Mouse (Mus musculus): ENCODE results near the gene Olfr1259. TPM values are rescaled to one million over a fixed set of nuclear protein-coding genes. Genes with fewer than 3 reads are reported as not detected.

Olfr1259 gene
- total RNA-seq (2023), result not detected

DNA sequence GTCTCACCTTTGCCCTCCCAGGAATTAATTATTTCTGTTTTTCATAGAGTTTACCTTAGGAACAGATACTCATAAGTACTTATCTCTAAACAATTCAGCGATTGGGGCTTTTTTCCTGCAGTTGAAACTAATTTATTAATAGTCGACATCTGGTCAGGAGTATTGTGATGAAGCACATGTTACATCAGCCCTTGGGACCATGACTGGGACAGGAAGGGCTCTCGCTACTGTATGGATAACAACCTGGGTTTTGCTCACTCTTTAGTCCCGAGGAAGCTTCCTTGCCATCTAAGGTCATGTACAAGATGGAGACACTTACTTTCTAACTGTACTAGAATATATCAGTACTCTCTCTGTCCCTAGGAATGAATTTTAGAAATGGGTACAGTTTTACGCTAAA lies at the start of gene Olfr1259:
Gene Olfr1259 (minus strand): TSS at position 101 of the 400 bp plus-strand sequence.

DNA sequence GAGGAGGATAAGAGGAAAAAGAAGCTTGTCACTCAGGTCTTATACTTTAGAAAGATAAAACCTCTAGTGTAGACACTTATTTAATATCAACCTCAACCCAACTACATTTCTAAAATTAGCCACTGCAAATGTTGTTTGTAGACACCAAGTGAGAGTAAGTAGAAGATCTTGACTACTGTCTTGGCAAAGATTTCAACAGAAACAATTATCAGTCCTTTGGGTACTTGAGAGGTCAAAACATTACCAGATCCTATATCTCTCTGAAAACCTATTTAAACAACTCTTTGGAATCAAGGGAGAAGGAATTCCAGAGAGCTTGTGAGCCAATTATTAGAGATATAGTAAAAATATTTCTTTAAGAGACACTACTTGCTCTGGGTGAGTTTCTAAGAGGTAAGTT lies 42.5 kb upstream of the Olfr1259 start, which contains the start of gene Olfr1261:
Gene Olfr1261 (plus strand): TSS at position 301 of the 400 bp plus-strand sequence.

DNA sequence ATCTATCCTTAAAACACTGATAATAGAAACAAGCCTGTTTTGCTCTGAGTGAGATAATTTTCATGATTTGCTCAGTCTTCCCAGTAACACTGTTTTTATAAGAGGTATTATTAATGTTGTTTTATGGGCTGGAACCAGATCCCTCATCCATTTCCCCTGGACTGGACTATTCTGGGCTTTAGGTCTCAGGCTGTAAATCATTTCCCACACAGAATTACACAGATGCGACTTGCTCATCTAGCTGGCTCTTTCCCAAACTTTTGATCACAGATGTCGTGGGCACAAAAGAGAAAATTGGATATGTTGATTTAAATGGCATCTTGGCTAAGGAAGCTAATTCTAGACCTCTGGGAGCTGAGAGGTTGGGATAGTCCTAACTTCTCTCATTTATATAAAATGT lies 25.7 kb upstream of the Olfr1259 start, which contains the start of gene Olfr1260:
Gene Olfr1260 (plus strand): TSS at position 157 of the 400 bp plus-strand sequence.

DNA sequence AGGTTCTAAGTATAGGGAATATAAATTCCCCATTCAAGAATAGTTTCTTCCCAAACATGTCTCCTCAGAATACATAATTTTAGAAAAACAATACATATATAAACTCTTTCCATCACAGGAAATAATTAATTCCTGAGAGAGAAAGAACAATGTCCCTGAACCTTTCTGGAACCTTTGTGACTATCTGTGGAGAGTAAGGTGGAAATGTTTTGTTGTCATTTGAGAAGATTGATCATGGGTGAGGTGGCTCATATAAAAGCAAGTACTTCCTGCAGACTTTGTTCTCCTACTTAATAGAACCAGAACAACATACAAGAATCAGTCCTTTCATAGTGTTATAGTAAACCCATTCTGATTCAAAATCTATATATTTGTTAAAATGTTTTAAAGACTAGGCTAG lies 21.5 kb downstream of the Olfr1259 start, which contains the start of gene Olfr1258:
Gene Olfr1258 (plus strand): TSS at position 301 of the 400 bp plus-strand sequence.

Other genes with a start within 250 kb of the Olfr1259 start
- not detected for gene Olfr1252, start 223.7 kb downstream of the Olfr1259 start, total RNA-seq (2023)
- gene Olfr1253, start 191.6 kb downstream of the Olfr1259 start, total RNA-seq (2023), result not detected
- gene Olfr1254, start 155.0 kb downstream of the Olfr1259 start, total RNA-seq (2023), result not detected
- not detected for gene Olfr1255, start 136.6 kb downstream of the Olfr1259 start, total RNA-seq (2023)
- gene Olfr1256, start 107.1 kb downstream of the Olfr1259 start, total RNA-seq (2023), result not detected
- gene Olfr48, start 100.5 kb downstream of the Olfr1259 start, total RNA-seq (2023), result not detected
- gene Olfr1257, start 70.2 kb downstream of the Olfr1259 start, total RNA-seq (2023), result not detected
- gene Olfr1258, start 21.4 kb downstream of the Olfr1259 start, total RNA-seq (2023), result not detected
- gene Olfr1260, start 25.7 kb upstream of the Olfr1259 start, total RNA-seq (2023), result not detected
- not detected for gene Olfr1261, start 42.6 kb upstream of the Olfr1259 start, total RNA-seq (2023)
- gene Olfr1262, start 51.5 kb upstream of the Olfr1259 start, total RNA-seq (2023), result not detected
- not detected for gene Olfr1263, start 63.5 kb upstream of the Olfr1259 start, total RNA-seq (2023)
- gene Olfr1264, start 76.9 kb upstream of the Olfr1259 start, total RNA-seq (2023), result not detected
- not detected for gene Olfr1265, start 86.7 kb upstream of the Olfr1259 start, total RNA-seq (2023)
- gene Olfr140, start 114.9 kb upstream of the Olfr1259 start, total RNA-seq (2023), result not detected
- not detected for gene Olfr1269, start 172.7 kb upstream of the Olfr1259 start, total RNA-seq (2023)
- not detected for gene Olfr32, start 193.6 kb upstream of the Olfr1259 start, total RNA-seq (2023)
- gene Olfr1270, start 204.4 kb upstream of the Olfr1259 start, total RNA-seq (2023), result not detected